Comparison of ENCODE assay signal across 28 mouse cellular contexts in the genomic region with DNA sequence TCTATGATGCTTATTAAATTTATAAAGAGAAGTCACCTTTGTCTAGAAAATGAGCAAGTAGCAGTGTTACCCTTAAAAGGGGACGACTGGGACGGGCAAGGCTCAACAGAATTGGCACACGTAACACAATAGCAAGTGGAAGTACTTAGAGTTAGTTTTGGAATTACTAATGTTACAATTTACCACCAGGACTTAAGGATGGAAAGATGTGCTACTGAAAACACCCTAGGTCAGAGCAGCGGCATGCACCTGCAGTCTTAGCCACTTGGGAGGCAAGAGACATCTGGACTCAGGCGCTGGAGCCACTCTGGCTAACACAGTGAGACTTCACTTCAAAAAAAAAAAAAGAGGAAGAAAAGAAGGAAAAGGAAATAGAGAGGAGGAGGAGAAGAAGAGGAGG. TPM values are rescaled to one million over a fixed set of nuclear protein-coding genes. Genes with fewer than 3 reads are reported as not detected.
"Had no signal": no experiment of that assay in that cellular context is flagged by ENCODE, and none has a peak within 500 bp of the region (broad histone marks: within the 10 kb centered on the region; RNA-seq: fewer than 3 reads in every experiment).

No protein-coding gene starts in this region.

- DNase-seq: cerebellum, adult 8-10 months; cerebellum, adult 9-10 months; cerebellum, adult 9-11 months; cerebellum, postnatal 25 days; cerebellum, postnatal 36 days; embryo, embryonic 11 days; forebrain, postnatal 0 days; gastrocnemius, adult 2 months; gastrocnemius, postnatal 10 days; gastrocnemius, postnatal 14 days; gastrocnemius, postnatal 25 days; gastrocnemius, postnatal 36 days; heart, adult 11 months; heart, adult 18-20 months; heart, adult 2 months had no signal

- H3K9ac ChIP-seq: embryonic facial prominence, embryonic 12.5 days; embryonic facial prominence, embryonic 13.5 days; embryonic facial prominence, embryonic 15.5 days; forebrain, embryonic 12.5 days; forebrain, embryonic 13.5 days; forebrain, embryonic 15.5 days; forebrain, postnatal 0 days had no signal

- H3K9me3 ChIP-seq: embryonic facial prominence, embryonic 10.5 days; embryonic facial prominence, embryonic 12.5 days; embryonic facial prominence, embryonic 13.5 days; embryonic facial prominence, embryonic 15.5 days; forebrain, embryonic 10.5 days; forebrain, embryonic 12.5 days; forebrain, embryonic 13.5 days; forebrain, embryonic 15.5 days had no signal

- H3K27me3 ChIP-seq: embryonic facial prominence, embryonic 12.5 days; embryonic facial prominence, embryonic 13.5 days; embryonic facial prominence, embryonic 15.5 days; forebrain, embryonic 12.5 days; forebrain, embryonic 13.5 days; forebrain, embryonic 15.5 days had no signal

- H3K4me2 ChIP-seq: embryonic facial prominence, embryonic 12.5 days; embryonic facial prominence, embryonic 13.5 days; embryonic facial prominence, embryonic 15.5 days; forebrain, embryonic 12.5 days; forebrain, embryonic 13.5 days; forebrain, embryonic 15.5 days had no signal

- H3K4me3 ChIP-seq: embryonic facial prominence, embryonic 10.5 days; embryonic facial prominence, embryonic 12.5 days; embryonic facial prominence, embryonic 13.5 days; embryonic facial prominence, embryonic 15.5 days; erythroblast, embryonic 14.5 days; forebrain, embryonic 10.5 days; forebrain, embryonic 12.5 days; forebrain, embryonic 13.5 days; forebrain, embryonic 15.5 days; gastrocnemius, adult 2 months; heart, adult 2 months had no signal

- H3K4me1 ChIP-seq: forebrain, embryonic 15.5 days had no signal

- H3K27ac ChIP-seq: embryonic facial prominence, embryonic 10.5 days; embryonic facial prominence, embryonic 12.5 days; embryonic facial prominence, embryonic 13.5 days; embryonic facial prominence, embryonic 15.5 days; forebrain, embryonic 10.5 days; forebrain, embryonic 12.5 days; forebrain, embryonic 13.5 days; forebrain, embryonic 15.5 days; gastrocnemius, adult 2 months; heart, adult 2 months had no signal

- ATAC-seq: forebrain, embryonic 13.5 days; forebrain, embryonic 14.5 days; forebrain, embryonic 15.5 days; forebrain, embryonic 16.5 days had no signal

- H3K36me3 ChIP-seq: embryonic facial prominence, embryonic 15.5 days; forebrain, embryonic 15.5 days had no signal

RNA-seq across cellular contexts. Expression of gene Clic6, which starts 29.6 kb away (rescaled TPM):
- total RNA-seq: common myeloid progenitor, adult 5-6 weeks; gastrocnemius, adult 2 months; gastrocnemius, postnatal 25 days; granulocyte monocyte progenitor cell, adult 5-6 weeks had no signal
- polyA plus RNA-seq: erythroblast, embryonic 14.5 days had no signal
